Mouse (Mus musculus) neural tube, embryonic 14.5 days (tissue): ENCODE results near the gene 6030498E09Rik. TPM values are rescaled to one million over a fixed set of nuclear protein-coding genes. Genes with fewer than 3 reads are reported as not detected.

Experiments
- ATAC-seq: fragments of 200-750 bp; cut with Nextera tagmentation; 2 replicates; pipeline ENCODE4 v1.8.0; 2017; ENCODE audit warnings: low read depth, mild to moderate bottlenecking, moderate TSS enrichment, moderate library complexity
- H3K27ac ChIP-seq: fragments of 300-500 bp; sonication (generic); 2 replicates; pipeline ENCODE4 v1.5.1; 2014; ENCODE audit warnings: low read depth, mild to moderate bottlenecking, control low read depth, low read length, moderate library complexity, mixed read lengths
- H3K27me3 ChIP-seq: fragments of 300-500 bp; sonication (generic); 2 replicates; pipeline ENCODE4 v1.6.1; 2014; ENCODE audit warnings: low read length; ENCODE audit not compliant: control insufficient read depth, insufficient read depth
- H3K36me3 ChIP-seq: fragments of 300-500 bp; sonication (generic); 2 replicates; pipeline ENCODE4 v1.6.1; 2014; ENCODE audit warnings: low read length, mixed read lengths; ENCODE audit not compliant: control insufficient read depth, insufficient read depth
- H3K4me1 ChIP-seq: fragments of 300-500 bp; sonication (generic); 2 replicates; pipeline ENCODE4 v1.6.1; 2014; ENCODE audit warnings: low read length; ENCODE audit not compliant: control insufficient read depth, insufficient read depth
- H3K4me2 ChIP-seq: fragments of 300-500 bp; sonication (generic); 2 replicates; pipeline ENCODE4 v1.6.1; 2014; ENCODE audit warnings: mild to moderate bottlenecking, low read depth, low read length, control low read depth
- H3K4me3 ChIP-seq: fragments of 300-500 bp; sonication (generic); 2 replicates; pipeline ENCODE4 v1.5.1; 2014; ENCODE audit warnings: low read depth, low read length, control low read depth, mixed read lengths
- H3K9ac ChIP-seq: fragments of 300-500 bp; sonication (generic); replicated peaks from 2 replicates; pipeline ENCODE4 v1.6.1; 2014; ENCODE audit warnings: low read depth, mild to moderate bottlenecking, control low read depth, low read length, mixed read lengths
- H3K9me3 ChIP-seq: fragments of 300-500 bp; sonication (generic); 2 replicates; pipeline ENCODE4 v1.6.1; 2016; ENCODE audit warnings: low read length; ENCODE audit not compliant: control insufficient read depth
- WGBS: fragments of 180-500 bp; shearing (Covaris S2); extraction: QIAGEN DNeasy Blood & Tissue Kit; methylation state at CpG from one replicate; pipeline ENCODE4 v1.1.7; 2014; 5-methylcytosine and 5-hydroxymethylcytosine counted together
- microRNA-seq: library from miRNA; unstranded; fragments of <30 nt; microRNA quantifications from one replicate; pipeline ENCODE4, GENCODE M21; 2016
- polyA plus RNA-seq: library from polyadenylated mRNA; unstranded; fragments of >200 nt; fragmentation: Nextera tagmentation; extraction: Ambion mirVana; gene quantifications from 2 replicates; pipeline ENCODE4 v1.2.1, GENCODE M21; 2014

Gene 6030498E09Rik
- polyA plus RNA-seq, 1 experiment from 2014 or later: 0.58 TPM

GRCm38 (mm10) chrX:38816841-38817240, 44.4 kb downstream of the 6030498E09Rik start:
- no peak for ATAC-seq
- H3K4me1 ChIP-seq: no peaks in the 10 kb centered on the region
- H3K4me3 ChIP-seq: no peak overlapping the region
- H3K36me3 ChIP-seq: no peaks in the 10 kb centered on the region
- H3K4me2 ChIP-seq: no peak overlapping the region
- 81% methylated on average over 3 of the region's 3 CpGs for WGBS
- H3K9me3 ChIP-seq: no peaks in the 10 kb centered on the region
- no peak overlapping the region for H3K9ac ChIP-seq
- no peak overlapping the region for H3K27ac ChIP-seq
- H3K27me3 ChIP-seq: no peaks in the 10 kb centered on the region

DNA sequence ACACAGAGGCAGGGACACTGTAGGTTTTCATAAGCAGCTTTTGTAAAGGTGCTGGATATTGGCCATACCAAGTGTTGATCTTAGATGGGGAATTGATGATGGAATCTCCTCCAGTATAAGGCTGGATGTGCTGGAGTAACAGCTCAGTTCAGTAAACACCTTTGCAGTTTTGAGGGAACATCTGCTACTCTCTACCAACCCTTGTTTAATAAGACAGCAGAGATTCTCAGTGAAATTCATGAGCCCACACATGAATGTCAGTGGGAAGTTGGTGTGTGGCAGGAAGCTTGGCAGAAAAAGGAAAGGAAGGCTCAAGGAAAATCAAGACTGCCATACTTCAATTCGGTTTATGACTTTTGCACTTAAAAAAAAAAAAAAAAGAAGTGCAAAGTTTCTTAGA, 186.1 kb downstream of the 6030498E09Rik start:
- no peaks in the 10 kb centered on the region for H3K4me1 ChIP-seq
- no peaks in the 10 kb centered on the region for H3K9me3 ChIP-seq
- ATAC-seq: no peak
- no peaks in the 10 kb centered on the region for H3K27me3 ChIP-seq
- H3K9ac ChIP-seq: no peak overlapping the region
- no peak overlapping the region for H3K27ac ChIP-seq
- H3K4me3 ChIP-seq: no peak overlapping the region
- no peak overlapping the region for H3K4me2 ChIP-seq
- 53% methylated on average over 1 of the region's 1 CpGs for WGBS
- H3K36me3 ChIP-seq: no peaks in the 10 kb centered on the region

GRCm38 (mm10) chrX:38996265-38996664, 223.8 kb downstream of the 6030498E09Rik start:
- no peaks in the 10 kb centered on the region for H3K27me3 ChIP-seq
- H3K27ac ChIP-seq: no peak overlapping the region
- no peak overlapping the region for H3K9ac ChIP-seq
- no peak overlapping the region for H3K4me3 ChIP-seq
- no peaks in the 10 kb centered on the region for H3K9me3 ChIP-seq
- no peaks in the 10 kb centered on the region for H3K36me3 ChIP-seq
- no peaks in the 10 kb centered on the region for H3K4me1 ChIP-seq
- ATAC-seq: no peak
- 90% methylated on average over 5 of the region's 5 CpGs for WGBS
- H3K4me2 ChIP-seq: no peak overlapping the region

Small RNA genes lying within 50 kb of the gene (microRNA-seq; reads per million reads assigned to microRNA genes)
- not detected for gene Gm25642

Other genes starting within 250 kb of the 6030498E09Rik start
- 23.1 and 26.4 TPM in 2 replicates for gene Cul4b, start 196.5 kb upstream of the 6030498E09Rik start, polyA plus RNA-seq
- 217 and 235 TPM in 2 replicates for gene Mcts1, start 172.1 kb upstream of the 6030498E09Rik start, polyA plus RNA-seq
- 31.5 and 35.5 TPM in 2 replicates for gene C1galt1c1, start 137.6 kb upstream of the 6030498E09Rik start, polyA plus RNA-seq